Mouse (Mus musculus) kidney, adult 2 months (tissue): Measurements from ENCODE around the gene Rdx.

Experiments used
- CTCF ChIP-seq: fragments of 200-500 bp; conservative IDR thresholded peaks from 2 replicates; pipeline ENCODE4 v1.5.1; 2011; ENCODE audit warnings: low read depth, mild to moderate bottlenecking, control low read depth, low read length, moderate library complexity, mixed read lengths; ENCODE audit not compliant: insufficient read depth, insufficient read length
- POLR2A ChIP-seq: fragments of 200-500 bp; IDR thresholded peaks from one replicate; pipeline ENCODE4 v1.6.1; 2011; ENCODE audit warnings: low read depth, low read length, control low read depth

DNA sequence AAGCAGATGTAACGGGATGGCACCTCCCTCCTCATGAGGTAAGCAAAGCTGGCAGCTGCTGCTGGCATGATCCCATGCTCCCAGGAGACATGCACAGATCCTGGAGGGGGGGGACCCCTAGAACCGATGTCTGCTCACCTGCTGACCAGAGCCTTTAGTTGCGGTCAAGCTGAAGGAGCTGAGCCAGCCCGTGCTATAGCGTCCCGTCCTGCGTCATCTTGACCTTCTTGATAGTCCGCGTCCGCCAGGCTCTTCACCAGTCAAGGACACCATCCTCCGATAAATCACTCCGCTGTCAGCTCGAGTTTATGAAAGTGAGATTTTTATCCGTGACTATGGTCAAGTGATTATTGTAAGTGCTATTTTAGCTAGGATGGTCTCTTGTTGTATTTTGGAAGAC is 53.5 kb downstream of the Rdx start:
- no peak for TF ChIP-seq CTCF
- TF ChIP-seq POLR2A = no peak
